Mouse (Mus musculus) large intestine, adult 2 months (tissue): ENCODE measurements around the gene Astl. TPM values are rescaled to one million over a fixed set of nuclear protein-coding genes. Genes with fewer than 3 reads are reported as not detected.

Source experiments
- DNase-seq: peaks from one replicate; pipeline ENCODE4 v3.0.0-alpha.2; 2012; ENCODE audit warnings: low read depth, low spot score
- WGBS: fragments of 180-500 bp; shearing (Covaris S2); methylation state at CpG from one replicate; pipeline ENCODE4 v1.1.7; 2018; 5-methylcytosine and 5-hydroxymethylcytosine counted together
- polyA plus RNA-seq: library from polyadenylated mRNA; depleted of rRNA; stranded (reverse); fragments of >200 nt; gene quantifications from 2 replicates; pipeline ENCODE4 v1.2.3, GENCODE M21; 2012

Gene Astl
- polyA plus RNA-seq, 1 experiment, result not detected

GRCm38 (mm10) chr2:127362459-127363281 lies 24.2 kb downstream of the Astl start, which contains the start of gene Adra2b:
Gene Adra2b, plus strand, starts transcription at chr2:127363208.
- DNase-seq, result peak; percentile 18
- 2% methylated on average over 45 of the region's 49 CpGs for WGBS

GRCm38 (mm10) chr2:127363282-127363652 lies 24.8 kb downstream of the Astl start:
- no peak for DNase-seq
- 3% methylated on average over 28 of the region's 28 CpGs for WGBS

GRCm38 (mm10) chr2:127363696-127364095 lies 25.3 kb downstream of the Astl start:
- no peak for DNase-seq
- 7% methylated on average over 20 of the region's 20 CpGs for WGBS

GRCm38 (mm10) chr2:127364452-127364851 lies 26.0 kb downstream of the Astl start:
- no peak for DNase-seq
- WGBS, result 10% methylated on average over 8 of the region's 8 CpGs

- no peak for DNase-seq
- 47% methylated on average over 10 of the region's 10 CpGs for WGBS
Measured at GRCm38 (mm10) chr2:127367126-127367820, 28.8 kb downstream of the Astl start.

- WGBS, result 63% methylated on average over 5 of the region's 5 CpGs
- no peak for DNase-seq
Measured at GRCm38 (mm10) chr2:127369703-127370376, 31.4 kb downstream of the Astl start.

- WGBS, result 55% methylated on average over 9 of the region's 9 CpGs
Measured at GRCm38 (mm10) chr2:127370561-127371483, 32.4 kb downstream of the Astl start.

GRCm38 (mm10) chr2:127371484-127371861 lies 33.0 kb downstream of the Astl start:
- DNase-seq, result no peak
- WGBS, result 82% methylated on average over 1 of the region's 1 CpGs

More at GRCm38 (mm10) chr2:127370561-127371483, 32.4 kb downstream of the Astl start:
- DNase-seq, result no peak

- no peak for DNase-seq
- 75% methylated on average over 2 of the region's 2 CpGs for WGBS
Measured at GRCm38 (mm10) chr2:127372082-127372481, 33.6 kb downstream of the Astl start.

- WGBS, result 85% methylated on average over 3 of the region's 3 CpGs
Measured at GRCm38 (mm10) chr2:127374131-127374530, 35.7 kb downstream of the Astl start.

GRCm38 (mm10) chr2:127375087-127375486 lies 36.6 kb downstream of the Astl start:
- DNase-seq, result no peak
- WGBS, result 49% methylated on average over 3 of the region's 3 CpGs

More at GRCm38 (mm10) chr2:127374131-127374530, 35.7 kb downstream of the Astl start:
- DNase-seq, result no peak

- WGBS, result 49% methylated on average over 7 of the region's 7 CpGs
- DNase-seq, result no peak
Measured at GRCm38 (mm10) chr2:127375759-127376341, 37.4 kb downstream of the Astl start.

GRCm38 (mm10) chr2:127376423-127377051 lies 38.1 kb downstream of the Astl start:
- 62% methylated on average over 6 of the region's 6 CpGs for WGBS
- no peak for DNase-seq

- no peak for DNase-seq
- WGBS, result 66% methylated on average over 7 of the region's 7 CpGs
Measured at GRCm38 (mm10) chr2:127377942-127378610, 39.6 kb downstream of the Astl start.

GRCm38 (mm10) chr2:127378611-127378990 lies 40.2 kb downstream of the Astl start:
- WGBS, result 41% methylated on average over 7 of the region's 7 CpGs
- DNase-seq, result no peak

GRCm38 (mm10) chr2:127379250-127379649 lies 40.8 kb downstream of the Astl start:
- no peak for DNase-seq
- 69% methylated on average over 3 of the region's 3 CpGs for WGBS

GRCm38 (mm10) chr2:127383881-127384280 lies 45.4 kb downstream of the Astl start:
- DNase-seq, result no peak
- WGBS, result 56% methylated on average over 7 of the region's 7 CpGs

GRCm38 (mm10) chr2:127387521-127387920 lies 49.1 kb downstream of the Astl start:
- no peak for DNase-seq
- 50% methylated on average over 2 of the region's 2 CpGs for WGBS
